Mouse (Mus musculus) kidney, adult 11 months (tissue): ENCODE results near the gene Hivep3.

Experiments
- DNase-seq: peaks from one replicate; pipeline ENCODE4 v3.0.0; 2022

Hivep3 gene

DNA sequence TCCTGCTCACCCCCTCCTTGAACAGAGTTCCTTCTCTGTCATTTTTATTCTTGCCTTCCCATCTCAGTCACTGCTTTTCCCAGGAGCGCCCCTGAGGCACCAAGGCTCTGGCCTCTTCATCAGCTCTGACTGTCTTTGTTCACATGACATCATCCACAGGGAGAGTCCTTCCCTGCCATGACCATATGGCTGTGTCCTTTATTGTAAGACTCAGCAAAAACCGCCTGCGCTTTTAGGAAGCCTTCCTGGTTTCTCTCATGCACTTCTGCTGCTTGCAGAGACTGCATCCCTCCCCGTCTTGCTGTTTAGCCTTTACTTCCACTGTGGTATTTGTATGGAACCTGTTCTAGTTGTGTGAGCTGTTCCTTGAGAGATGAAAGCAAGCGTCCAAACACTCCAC is 216.6 kb downstream of the Hivep3 start:
- no peak for DNase-seq

DNA sequence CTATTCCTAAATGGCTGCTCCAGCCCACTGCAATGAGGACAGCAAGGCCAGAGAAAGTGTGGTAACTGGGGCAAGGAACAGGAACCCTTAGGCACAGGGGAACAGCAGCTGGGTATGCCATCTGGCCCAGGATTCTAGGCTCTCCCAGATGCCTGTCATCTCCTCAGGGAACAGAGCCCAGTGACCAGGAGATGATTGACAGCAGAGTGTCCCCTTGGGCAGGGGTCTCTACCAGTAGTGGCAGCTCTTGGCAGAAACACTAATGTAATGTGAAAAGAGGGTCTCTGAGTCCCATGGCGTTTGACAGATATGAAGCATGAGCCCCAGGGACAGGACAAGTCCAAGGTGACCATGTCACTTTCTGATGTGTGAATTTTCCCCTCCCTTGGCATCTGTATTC is 217.5 kb downstream of the Hivep3 start:
- DNase-seq: no peak

DNA sequence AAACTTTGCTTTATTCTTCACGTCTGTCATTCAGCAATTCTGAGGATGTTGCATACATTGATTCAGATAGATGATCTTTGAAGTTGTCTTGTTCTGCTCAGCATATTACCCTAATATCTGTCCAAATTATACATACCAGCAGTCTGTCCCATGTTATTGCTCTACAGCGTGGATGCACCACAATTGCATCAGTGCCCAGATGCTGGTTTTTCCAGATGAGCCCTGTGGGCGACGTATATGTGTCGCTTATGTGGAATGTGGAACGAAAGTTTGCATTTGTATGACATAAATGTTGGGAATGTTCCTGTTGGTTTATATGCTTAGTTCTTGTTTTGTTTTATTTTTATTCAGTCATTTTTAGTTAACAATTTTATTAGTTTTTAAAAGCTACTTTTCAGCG is 221.4 kb downstream of the Hivep3 start:
- no peak for DNase-seq

DNA sequence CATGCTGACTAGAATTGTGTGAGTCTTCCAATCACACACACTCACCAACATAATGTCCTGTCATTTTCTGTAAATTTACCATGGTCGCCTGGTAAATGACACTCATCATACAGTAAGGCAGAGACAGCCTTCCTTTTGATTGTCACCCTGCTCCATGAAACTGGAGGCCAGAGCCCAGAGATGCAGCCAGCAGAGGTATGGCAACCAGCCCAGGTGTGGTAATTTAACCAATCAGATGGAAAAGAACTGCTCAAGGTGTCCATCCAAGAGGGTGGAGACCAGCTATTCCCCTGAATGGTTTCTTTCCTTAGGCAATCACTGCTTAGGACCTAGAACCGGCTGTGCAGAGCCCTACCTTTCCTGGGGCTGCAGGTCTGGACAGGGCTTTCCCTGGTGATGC is 224.4 kb downstream of the Hivep3 start:
- DNase-seq: no peak

DNA sequence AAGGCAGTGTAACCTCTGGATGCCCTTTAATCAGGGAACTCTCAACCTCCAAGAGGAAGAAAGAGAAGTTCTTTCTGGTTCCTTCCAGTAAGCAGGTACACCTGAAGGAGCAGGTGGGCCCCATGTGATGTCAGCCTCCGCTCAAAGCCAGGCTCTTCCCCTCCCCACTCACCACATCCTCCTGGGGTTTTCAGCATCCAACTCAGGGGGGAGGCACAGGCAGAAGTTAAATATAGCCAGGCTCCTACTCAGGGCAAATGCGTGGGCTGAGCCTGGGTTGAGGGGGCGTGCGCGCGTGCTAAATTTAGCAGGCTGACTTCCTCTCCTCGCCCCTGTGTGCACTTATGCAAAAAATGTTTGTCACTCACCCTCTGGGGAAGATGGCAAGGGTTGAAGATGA is 225.7 kb downstream of the Hivep3 start:
- no peak for DNase-seq

DNA sequence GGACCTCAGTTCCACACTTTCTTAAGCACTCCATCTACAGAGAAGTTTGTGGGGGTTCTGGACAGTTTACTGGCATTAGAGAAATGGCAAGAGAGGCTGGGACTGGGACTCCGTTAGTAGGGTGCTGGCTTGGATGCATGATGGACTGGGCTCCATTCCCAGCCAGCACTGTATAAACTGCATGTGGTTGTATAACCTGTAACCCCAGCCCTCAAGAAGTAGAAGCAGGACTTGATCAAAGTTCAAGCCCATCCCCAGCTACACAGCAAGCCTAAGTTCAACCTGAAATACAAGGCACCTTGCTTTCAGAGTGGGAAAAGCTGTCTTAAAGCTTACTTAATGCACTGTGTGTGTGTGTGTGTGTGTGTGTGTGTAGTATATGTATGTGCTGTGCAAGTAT is 226.3 kb downstream of the Hivep3 start:
- DNase-seq: no peak

DNA sequence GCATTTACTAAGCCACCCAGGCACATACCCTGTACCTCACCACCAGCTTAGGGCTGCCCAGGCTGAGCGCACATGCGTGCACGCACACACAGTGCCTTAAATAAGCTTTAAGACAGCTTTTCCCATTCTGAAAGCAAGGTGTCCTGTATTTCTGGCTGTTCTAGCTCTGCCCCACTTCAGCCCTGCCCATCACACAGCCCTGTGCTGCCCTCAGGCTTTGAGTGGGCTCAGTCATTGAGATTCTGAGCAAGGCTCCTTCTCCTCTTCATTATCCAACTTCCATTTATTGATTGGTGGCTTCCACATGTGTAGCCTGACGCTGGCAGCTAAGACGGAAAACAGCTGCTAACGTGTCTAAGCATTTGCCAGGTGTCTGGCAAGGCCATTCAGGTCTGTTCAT is 226.9 kb downstream of the Hivep3 start:
- no peak for DNase-seq

DNA sequence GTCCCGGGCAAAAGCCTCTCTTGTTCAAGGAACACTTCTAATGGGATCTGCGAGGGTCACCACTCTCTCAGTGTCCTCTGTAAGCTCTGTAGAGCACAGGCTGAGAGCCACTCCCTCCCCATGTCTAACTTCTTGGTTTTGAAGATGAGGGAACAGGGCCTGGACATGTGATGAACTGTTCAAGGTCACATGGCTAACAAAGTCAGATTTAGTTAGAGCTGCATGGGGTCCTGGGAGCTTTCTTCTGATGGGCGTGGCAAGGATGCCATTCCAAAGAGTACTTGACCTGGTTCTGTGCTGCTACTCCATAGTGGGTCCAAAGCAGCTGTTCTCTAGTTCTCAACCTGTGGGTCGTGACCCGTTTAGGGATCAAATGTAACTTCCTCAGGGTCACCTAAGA is 227.6 kb downstream of the Hivep3 start:
- DNase-seq: no peak

DNA sequence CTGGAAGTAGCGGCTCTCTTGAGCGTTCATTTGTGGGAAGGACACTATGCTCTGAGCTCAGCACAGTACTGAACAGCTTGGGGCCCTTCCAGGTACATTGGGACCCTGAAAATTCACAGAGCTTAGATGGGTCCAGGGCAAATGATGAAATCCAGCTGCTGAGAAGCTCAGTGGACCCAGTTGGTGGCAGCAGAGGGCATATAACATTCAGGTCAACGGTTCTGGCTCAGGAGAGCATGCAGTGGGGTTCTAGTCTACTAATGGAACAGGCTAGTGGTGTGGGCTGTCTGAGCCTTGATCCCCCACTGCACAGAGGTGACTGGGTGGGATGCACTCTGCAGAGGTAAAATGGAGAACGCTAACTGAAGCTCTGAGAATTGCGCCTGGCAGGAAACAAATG is 228.5 kb downstream of the Hivep3 start:
- DNase-seq: no peak

DNA sequence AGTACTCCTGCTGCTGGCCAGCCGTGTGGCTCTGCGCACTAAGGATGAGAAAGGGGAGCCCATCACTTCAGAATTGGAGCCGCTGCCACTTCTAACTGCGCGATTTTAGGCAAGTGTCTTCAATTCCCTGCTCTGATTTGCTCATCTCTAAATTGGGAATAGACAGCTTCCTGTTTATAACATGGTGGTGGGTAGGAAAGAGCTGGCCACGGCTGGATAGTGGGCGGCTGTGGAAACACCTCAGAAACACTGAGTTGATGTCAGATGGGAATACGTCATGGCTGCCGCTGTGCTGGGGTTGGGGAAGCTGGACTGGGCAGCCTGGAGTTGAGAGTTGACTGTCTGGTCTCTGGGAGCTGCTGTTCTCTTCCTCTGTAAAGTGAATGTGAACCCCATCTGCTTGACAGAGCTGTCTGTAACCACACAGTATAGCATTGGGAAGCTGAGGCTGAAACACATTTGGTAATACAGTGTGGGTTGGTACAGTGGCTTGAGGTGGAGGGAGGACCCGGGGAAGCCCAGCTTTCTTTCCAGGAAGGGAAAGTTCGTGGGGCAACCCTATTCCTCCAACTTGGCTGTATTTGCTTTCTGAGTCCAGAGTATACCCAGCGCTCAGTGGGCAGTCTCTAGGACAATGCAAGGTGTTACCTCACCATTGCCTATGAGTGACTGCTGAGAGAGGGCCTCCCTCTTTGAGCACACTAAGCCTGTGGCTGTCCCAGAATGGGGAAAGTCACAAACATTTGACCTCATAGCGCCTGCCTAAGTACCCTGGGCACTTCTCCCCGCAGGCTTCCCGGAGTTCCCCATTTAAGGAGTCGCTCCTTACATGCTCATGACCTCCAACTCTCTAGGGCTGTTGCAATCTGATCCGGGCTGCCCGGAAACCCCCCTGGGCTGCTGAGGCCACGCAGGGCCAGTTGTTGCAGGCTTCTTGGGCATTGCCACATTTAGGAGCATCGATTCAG is 232.8 kb downstream of the Hivep3 start:
- DNase-seq: no peak

DNA sequence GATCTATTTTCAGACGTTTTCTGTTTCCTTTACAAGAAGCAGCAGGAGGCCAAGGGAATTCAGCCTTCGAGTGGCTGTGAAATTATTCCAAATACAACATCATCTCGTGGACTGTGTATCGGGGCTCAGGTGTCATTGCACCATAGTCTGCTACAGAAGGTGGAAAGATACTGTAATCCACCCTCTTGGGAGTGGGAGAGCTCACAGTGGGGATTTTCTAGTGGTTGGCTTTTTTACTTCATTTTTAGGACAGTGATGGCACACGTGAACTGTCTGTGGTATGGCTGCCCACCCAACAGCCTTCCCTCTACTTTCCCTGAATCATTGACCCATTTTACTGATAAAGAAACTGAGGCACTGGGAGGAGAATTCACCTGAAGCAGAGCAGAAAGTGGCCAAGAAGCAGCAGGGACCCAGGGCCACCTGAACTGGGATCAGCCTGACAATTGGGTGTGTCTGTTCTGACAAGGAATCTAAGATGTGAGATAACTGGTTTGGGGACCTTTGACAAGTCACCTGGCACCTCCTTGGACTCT is 233.6 kb downstream of the Hivep3 start:
- DNase-seq: no peak

DNA sequence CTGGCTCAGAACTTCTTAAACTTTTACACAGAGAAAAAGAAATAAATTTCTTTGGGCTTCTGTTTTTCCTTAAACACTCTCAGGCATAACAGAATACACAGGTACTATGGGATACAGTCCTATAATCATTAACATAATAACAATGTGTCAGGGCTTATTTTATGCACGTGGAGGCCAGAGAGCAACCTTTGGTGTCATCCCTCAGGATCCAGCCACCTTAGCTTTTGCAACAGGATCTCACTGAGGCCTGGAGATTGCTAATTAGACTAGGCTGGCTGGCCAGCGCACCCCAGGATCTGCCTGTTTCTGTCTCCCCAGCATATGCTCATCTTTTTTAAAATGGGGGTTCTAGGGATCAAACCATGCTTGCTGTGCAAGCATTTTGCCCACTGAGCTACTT is 234.1 kb downstream of the Hivep3 start:
- peak; percentile 34 for DNase-seq

DNA sequence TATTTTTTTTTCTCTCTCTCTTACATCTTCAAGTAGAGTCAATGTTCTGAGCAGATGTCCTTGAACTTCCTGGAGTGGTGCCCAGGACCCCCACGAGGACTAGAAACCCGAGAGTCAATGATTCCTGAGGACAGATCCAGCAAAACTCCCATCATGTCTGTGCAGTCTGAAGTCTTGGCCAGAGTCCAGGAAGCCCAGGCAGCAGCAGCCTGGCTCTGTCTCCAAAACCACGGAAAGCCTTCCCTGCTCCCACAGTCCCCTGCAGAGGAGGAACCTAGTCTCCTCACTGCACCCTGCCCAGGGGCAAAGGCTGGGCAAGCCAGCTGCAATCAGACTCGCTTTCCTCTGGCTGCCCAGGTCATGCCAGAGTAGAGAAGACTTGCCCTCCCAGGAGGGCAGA is 234.5 kb downstream of the Hivep3 start:
- DNase-seq: peak; percentile 51

DNA sequence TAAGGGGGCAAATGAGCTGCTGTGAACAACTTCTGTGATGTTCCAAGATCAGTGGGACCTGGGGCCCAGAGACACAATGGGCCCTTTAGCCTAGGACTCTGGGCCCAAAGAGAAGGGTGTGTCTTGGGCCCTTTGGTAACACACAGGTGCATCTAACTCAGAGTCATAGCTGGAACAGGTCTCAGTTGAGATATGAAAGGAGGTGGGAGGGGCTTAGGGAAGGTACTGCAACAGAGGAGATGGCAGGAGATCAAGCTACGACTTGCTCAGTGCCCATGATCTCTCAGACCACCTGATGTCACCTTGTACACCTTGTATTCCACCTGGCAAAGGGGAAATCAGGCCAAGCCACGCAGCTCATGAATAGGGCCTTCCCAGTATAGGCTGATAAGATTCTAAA is 235.3 kb downstream of the Hivep3 start:
- no peak for DNase-seq

DNA sequence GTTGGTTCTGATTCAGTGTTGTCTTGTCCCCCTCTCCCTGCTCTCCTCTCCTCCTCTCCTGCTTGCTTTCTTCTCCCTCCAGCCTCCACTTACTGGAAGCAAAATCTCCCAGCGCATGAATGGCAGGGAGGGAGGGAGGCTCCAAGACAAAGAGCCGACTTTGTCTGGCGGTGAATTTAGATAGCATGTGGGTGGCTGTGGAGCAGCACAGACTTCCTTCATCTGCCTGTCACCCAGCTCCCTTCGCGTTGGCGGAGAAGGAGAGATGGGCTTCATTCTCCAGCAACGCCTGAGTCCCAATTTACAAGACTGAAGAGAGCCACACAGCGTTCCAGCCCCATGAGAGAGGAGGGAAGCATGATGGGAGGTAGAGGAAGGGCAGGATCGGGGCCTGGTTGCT is 236.6 kb downstream of the Hivep3 start:
- no peak for DNase-seq

DNA sequence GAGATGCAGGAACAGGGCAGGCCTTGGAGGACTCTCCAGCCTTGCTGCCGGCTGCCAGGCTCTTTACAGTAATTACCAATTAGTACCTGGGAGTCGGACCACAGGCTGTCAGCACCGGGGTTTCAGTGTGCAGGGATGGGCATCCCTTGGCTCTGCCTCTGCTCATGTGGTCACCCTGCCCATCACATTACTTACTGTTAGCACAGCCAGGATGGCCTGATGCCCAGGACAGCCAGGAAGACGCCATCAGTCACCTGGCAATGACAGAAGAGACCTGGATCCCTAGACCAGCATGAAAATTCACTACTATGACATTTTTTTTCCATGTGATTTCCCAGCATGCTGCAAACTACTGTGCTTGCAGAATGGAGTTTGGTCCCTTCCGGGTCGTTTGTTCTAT is 238.8 kb downstream of the Hivep3 start:
- DNase-seq: no peak

DNA sequence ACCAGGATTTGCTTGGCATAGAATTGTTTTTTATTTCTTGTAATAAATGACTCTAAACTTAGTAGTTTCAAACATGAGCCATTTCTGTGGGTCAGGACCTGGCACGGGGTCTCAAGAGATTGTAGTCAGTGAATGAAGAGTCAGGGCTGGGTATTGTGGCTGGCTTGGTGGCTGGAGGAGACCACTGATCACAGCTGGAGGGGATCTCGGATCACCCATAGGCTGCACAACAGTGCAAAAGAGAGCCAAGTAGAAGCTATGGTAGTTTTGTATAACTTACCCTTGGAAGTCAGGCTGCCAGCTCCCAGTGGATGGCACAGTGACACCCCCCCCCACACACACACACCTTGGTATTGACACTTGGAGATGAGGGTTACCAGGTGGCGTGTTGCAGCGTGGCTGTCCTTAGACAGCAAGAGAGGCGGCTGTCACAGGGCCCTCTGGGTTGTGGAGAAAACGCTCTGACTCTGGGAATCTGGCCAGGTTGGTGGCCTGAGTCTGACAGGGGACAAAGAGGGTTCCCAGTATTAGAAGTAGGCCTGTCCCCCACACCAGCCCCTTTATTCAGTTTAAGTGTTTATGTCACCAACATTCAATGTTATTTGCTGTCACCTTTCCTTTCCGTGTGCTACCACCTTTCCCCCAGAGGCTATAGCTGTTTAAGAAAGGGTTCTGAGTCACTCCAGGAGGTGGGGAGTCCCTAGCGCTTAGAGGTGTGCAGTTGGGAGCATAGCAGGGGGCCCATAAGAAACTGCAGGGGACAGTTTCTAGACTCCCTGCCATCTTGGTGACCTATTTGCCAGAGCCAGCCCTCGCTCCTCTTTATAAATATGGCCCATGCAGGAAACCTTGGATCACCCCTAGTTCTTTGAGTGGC is 240.4 kb downstream of the Hivep3 start:
- DNase-seq: no peak

DNA sequence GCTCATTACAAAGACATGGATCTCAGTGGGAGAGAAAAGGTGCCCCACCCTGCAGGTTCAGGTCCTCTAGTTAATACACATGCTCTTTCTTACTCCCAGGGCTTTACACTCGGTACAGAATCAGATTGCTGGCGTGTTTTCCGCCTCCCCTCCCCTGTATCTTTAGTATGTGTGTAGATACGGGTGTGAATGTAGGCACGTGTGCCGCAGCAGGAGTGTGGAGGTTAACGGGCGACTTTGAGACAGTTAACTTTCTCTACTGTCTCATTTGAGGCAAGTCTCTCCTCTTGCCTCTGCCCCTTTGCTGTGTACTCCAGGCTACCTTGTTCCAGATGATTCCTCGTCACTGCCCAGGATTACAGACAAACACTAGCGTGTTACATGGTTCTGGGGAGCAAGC is 241.7 kb downstream of the Hivep3 start:
- no peak for DNase-seq

DNA sequence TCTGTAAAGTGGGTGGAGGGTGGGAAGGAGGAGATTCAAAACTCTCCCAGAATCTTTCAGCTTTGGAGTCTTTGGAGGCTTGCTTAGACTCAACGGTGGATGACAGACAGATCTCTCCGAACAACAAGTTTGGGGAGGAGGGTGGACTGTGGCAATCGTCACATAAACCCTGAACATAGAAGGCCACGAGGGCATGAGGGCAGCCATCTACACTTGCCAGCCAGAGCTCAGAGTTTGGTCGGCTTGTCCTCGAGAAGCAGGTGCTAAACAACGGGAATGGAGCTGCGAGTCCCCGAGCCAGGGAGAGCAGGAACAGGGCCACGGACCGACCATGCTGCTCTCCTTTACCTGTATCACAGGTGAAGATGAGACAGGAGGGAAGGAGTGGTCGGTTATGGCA is 242.2 kb downstream of the Hivep3 start:
- DNase-seq: no peak

DNA sequence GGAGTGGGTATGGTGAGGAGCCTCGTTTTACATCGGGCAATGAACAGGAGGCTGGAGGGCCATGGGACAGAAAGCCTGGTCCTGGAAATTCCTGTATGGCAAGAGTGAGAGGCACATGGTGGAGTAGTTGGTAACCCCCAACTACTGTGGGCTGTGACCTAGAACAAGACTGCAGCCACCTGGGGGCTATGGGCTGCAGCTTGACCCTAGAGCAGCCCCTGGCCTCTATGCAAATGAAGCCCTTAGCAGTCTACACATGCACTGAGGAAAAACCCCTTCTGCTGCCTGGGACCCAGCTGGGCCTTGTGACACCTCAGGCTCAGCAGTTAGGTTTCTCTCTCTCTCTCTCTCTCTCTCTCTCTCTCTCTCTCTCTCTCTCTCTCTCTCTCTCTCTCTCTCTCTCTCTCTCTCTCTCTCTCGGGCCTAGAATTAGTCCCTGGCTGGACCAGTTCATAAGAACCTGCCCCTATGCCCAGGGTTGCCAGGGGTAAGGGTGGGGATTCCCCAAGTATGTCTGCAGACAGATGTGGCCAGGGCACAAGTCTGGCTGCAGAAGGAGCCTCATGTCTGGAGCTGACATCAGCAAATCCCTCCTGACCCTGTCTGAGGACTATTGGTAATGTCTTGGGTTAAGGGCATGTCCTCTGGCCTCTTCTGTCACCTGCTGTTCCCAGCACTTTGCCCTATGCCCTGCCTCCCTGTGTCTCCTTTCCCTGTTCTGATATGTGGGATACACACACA is 243.0 kb downstream of the Hivep3 start:
- no peak for DNase-seq

DNA sequence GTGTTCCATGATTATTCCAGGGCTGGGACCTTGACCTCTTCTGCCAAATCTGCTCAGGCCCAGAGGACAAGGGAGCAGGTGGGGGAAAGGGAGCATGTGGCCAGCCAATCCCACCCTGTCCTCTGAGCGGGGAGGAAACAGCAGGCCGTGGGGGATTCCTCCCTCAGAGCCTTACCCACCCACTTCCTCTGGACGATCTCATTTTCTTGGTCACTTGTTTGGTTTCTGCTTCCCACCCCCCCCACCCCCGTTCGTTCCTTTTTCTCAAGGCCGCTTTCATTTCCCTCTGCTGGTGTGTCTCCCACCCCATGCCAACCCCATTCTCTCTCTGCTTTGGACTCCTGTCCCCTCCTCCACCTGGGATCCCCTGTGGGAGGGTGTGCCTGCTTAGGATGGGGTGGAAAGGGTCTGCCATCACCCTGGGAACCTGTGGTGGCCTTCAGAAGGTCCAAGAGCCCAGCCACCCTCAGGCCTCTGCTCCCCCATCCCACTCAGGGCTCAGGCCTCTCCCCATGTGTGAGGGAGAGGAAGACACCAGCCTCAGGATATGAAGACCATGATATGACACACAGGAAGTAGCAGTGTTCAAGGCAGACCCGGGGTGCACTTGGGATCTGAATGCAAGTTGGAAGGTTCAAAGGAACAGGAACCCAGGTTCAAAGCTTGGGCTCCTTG is 244.4 kb downstream of the Hivep3 start:
- no peak for DNase-seq

DNA sequence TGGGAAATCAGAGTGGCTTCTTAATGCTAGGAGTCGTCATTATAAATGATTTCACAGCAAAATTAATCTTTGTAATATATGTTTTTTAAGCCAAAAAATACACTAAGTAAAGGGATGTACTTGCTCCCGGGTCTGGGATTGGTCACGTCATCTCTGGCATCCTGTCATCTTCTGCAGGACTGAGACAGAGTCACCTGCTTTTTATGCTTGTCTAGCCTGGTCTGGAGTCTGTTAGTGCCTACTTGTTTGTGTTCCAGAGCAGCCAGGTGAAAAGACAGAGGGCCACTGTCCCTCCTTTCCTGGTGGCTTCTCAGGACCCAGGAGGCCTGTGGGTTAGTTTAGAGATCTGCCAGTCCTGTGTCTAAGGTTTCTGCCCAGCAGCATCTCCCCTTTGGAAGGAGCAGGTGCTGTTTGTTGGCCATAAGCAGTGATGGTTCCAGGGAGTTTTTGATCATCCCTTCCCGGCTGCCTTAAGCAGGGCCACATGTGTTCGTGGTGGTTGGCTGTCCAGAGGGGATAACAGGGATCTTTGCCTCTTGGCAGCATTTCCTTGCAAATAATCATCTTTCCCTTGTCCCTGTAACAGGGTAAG is 245.8 kb downstream of the Hivep3 start:
- no peak for DNase-seq
